Mouse (Mus musculus) myocyte (in vitro differentiated cells): ENCODE data around the gene Gm48551.

Experiments used
- CEBPB ChIP-seq: IDR thresholded peaks from 2 replicates; pipeline ENCODE4 v1.6.1; 2011; ENCODE audit warnings: mild to moderate bottlenecking, moderate library complexity; ENCODE audit not compliant: poor library complexity, insufficient read depth, severe bottlenecking
- E2F4 ChIP-seq: IDR thresholded peaks from one replicate; pipeline ENCODE4 v1.6.1; 2011; ENCODE audit warnings: mild to moderate bottlenecking, control low read depth, moderate library complexity; ENCODE audit not compliant: insufficient read depth
- MAX ChIP-seq: IDR thresholded peaks from one replicate; pipeline ENCODE4 v1.6.1; 2011; ENCODE audit warnings: low read depth, mild to moderate bottlenecking, control low read depth
- MYOD1 ChIP-seq, 3 experiments: IDR thresholded peaks; one replicate each; pipeline ENCODE4 v1.6.1; 2011; ENCODE audit warnings: control low read depth in 2 of 3, low read depth in 2 of 3, mild to moderate bottlenecking in 2 of 3, moderate library complexity in 1 of 3; ENCODE audit not compliant: insufficient read length in 2 of 3, control insufficient read depth in 1 of 3
- MYOG ChIP-seq, 3 experiments: IDR thresholded peaks; one replicate each; pipeline ENCODE4 v1.6.1; 2011; ENCODE audit warnings: control low read depth in 2 of 3, low read depth in 2 of 3, mild to moderate bottlenecking in 2 of 3; ENCODE audit not compliant: insufficient read length in 2 of 3, control insufficient read depth in 1 of 3, insufficient read depth in 1 of 3
- POLR2A ChIP-seq: IDR thresholded peaks from one replicate; pipeline ENCODE4 v1.6.1; 2011; ENCODE audit warnings: low read depth, mild to moderate bottlenecking, control low read depth, moderate library complexity; ENCODE audit not compliant: insufficient read length
- POLR2AphosphoS2 ChIP-seq: IDR thresholded peaks from one replicate; pipeline ENCODE4 v1.6.1; 2011; ENCODE audit warnings: low read depth, control low read depth; ENCODE audit not compliant: insufficient read length
- SRF ChIP-seq: IDR thresholded peaks from one replicate; pipeline ENCODE4 v1.6.1; 2011; ENCODE audit warnings: low read depth; ENCODE audit not compliant: control insufficient read depth, insufficient read length
- TCF12 ChIP-seq: IDR thresholded peaks from one replicate; pipeline ENCODE4 v1.6.1; 2011; ENCODE audit warnings: mild to moderate bottlenecking, control low read depth; ENCODE audit not compliant: poor library complexity, insufficient read depth, severe bottlenecking
- USF1 ChIP-seq: IDR thresholded peaks from one replicate; pipeline ENCODE4 v1.6.1; 2011; ENCODE audit warnings: low read depth, mild to moderate bottlenecking, control low read depth, moderate library complexity

- no peak for TF ChIP-seq POLR2A
- TF ChIP-seq POLR2AphosphoS2: no peak
- no peak for TF ChIP-seq E2F4
- TF ChIP-seq MAX: no peak
- no peak for TF ChIP-seq MYOG (IDR thresholded peaks at IDR 0.05; ENCODE audit: control insufficient read depth in 1 of 3, insufficient read depth in 1 of 3, insufficient read length in 2 of 3, low read depth in 2 of 3)
- TF ChIP-seq SRF: no peak
- no peak for TF ChIP-seq MYOD1 (IDR thresholded peaks at IDR 0.05; ENCODE audit: control insufficient read depth in 1 of 3, insufficient read length in 2 of 3, low read depth in 2 of 3)
- TF ChIP-seq TCF12: no peak
- no peak for TF ChIP-seq CEBPB
- TF ChIP-seq USF1: no peak
These were observed 28.7 kb upstream of the Gm48551 start for GRCm38 (mm10) chr10:81355533-81355932.
